Mouse (Mus musculus) heart, postnatal 25 days (tissue): ENCODE measurements at regions not wholly inside any gene's neighbourhood (a gene's known extent, or its start where the extent isn't known, plus 50 kb on each side); places are given as distances from the start of the nearest gene placed in this dataset.
"Not testable (repeated sequence)": the region's sequence is repeated elsewhere in the genome, so short reads cannot be mapped to it uniquely, and the experiment has no call there.

Experiments used
- DNase-seq: peaks from one replicate; pipeline ENCODE4 v3.0.0; 2022; ENCODE audit warnings: low spot score
- intact Hi-C: fragments of 180-260 bp; cut with DNase I; formaldehyde crosslinking; loops from one replicate; pipeline ENCODE4 v1.15.1; 2025

DNA sequence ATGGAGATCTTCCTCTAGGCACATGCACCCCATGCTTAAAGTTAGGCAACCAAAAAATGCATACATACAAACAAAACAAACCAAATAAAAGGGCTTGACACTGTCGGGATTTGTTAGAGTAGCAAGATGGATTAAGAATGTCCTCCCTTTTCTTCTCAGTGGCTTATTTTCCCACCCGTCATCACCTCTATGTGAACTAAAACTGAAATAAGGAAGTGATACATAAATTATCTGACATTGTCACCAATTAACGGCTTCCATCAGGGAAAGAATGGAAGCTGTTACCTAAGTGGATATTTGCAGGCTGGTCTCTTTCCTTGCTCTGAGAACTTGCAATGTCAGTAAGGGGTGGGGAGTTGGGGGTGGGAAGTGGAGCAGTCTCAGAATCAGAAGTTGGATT lies 541.5 kb downstream of the Diaph3 start:
- no peak for DNase-seq
- intact Hi-C loops, result no loop called here

DNA sequence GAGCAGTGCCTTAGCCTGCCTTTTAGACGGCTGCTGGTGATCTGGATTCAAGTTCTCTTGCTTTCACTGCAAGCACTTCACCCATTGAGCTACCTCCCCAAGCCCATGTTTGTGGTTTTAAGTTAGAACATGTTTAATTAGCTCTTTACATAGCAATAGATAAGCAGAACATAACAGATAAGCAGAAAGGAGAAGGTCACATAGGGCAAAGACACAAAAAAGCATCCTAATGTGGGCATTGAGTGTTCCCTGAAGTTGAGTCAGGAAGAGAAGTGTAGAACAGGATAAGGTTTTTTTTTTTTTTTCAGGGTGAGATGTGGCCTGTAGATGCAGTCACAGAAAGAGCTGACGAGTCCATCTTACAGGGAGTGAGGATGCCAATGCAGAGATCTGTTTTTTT lies 552.5 kb downstream of the Diaph3 start:
- DNase-seq, result no peak
- intact Hi-C loops, result no loop called here

DNA sequence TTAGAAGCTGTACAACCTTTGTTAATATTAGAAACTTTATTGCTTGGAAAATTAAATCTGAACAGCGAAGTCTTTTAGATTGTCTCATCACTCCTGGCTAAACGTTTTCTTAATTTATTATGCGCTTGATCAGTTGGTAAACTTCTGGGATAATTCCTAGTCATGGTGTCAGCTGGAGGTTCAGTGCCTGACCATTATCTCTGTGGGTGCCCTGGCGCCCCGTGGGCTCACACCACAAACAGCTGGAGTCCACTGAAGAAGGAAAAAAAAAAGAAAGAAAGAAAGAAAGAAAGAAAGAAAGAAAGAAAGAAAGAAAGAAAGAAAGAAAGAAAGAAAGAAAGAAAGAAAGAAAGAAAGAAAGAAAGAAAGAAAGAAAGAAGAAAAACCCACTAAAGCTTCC lies 555.1 kb downstream of the Diaph3 start:
- DNase-seq, result not testable (repeated sequence)

DNA sequence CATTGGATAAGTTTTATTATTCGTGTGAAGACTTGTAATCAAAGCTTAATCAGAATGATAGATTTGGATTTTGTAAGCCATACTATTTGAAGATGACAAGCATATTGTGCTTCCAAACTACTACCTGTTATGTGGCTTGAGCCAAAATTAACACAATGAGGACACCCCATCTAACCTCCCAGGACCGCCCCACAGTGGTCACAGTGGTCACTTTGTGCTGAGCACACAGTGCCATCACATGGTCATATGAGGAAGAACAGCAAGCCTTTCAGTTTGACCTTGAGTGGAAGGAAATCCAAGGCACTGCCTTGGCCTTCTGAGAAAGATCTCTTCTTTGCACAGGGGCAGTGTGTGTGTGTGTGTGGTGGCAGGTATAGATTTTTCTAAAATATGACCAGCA lies 578.3 kb downstream of the Diaph3 start:
- intact Hi-C loops, result loop anchor here (5.0 kb wide), 1 partner anchor 220 kb away; no protein-coding TSS in a partner anchor
- DNase-seq, result no peak

More for the DNA sequence above, 555.1 kb downstream of the Diaph3 start:
- intact Hi-C loops, result not testable (repeated sequence)

DNA sequence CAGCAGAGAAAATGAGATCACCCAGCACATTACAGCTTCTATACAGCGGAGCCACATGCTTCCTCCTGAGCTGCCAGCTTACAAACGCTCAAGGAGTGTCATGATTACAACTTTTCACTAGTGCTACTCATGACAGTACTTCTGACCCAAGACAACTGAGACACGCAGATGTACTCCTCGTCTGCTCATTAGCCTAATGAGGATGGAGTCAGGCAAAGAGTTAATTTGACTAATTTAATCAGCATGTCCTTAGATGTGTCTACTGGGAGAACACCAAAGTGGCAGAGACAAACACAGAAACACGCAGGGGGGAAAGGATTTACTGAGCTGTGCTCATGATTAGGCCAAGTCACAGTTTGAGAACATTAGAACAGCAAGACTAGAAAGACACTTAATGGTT lies 603.0 kb downstream of the Diaph3 start:
- intact Hi-C loops, result no loop called here

DNA sequence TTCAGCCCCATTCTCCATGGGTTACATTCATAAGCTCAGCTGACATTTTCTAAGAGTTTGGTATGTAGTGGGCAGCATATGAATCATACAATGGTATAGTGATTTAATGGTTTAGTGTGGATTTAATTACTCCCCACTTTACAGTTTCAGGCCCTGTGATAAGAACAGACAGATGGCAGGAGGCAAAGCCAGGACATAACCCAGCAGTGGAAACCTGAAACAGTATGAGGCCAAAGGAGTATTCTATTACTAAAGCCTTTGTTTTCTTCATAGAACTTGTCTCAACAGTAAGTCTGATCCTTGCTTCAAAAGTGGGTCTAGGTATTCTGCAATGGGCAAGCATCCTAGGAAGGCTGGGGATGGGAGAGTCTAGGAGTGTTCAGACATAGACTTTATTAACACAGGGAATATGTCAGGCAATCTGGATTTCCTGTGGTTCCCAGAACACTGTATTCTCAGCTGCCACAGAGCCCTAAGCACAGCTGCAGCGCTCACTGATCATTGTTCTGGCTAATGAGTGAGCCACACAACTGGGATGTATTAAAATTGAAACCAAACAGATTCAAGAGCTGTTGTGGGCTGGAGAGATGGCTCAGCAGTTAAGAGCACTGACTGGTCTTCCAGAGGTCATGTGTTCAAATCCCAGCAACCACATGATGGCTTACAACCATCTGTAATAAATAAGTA lies 604.6 kb downstream of the Diaph3 start:
- intact Hi-C loops, result no loop called here

More for the DNA sequence above, 603.0 kb downstream of the Diaph3 start:
- DNase-seq, result no peak

DNA sequence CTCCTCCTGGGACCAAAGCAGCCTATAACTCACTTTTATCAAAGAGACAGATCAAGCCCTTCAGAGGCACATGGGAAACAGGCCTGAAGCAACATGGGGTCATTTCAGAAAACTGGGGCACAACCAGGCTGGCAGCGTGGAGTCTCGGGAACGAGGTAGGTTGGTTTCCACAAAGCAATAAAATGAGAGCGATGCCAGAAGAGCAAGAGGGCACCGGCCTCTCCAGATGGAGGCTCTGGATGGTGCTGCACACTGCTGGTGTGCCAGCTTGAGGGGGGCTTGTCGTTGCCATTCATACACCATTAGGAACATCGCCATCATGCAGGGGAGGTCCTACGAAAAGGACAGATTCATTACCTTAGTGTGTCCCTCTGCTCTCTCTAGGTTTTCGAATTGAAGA lies 630.6 kb downstream of the Diaph3 start:
- intact Hi-C loops, result no loop called here
- no peak for DNase-seq

More for the DNA sequence above, 604.6 kb downstream of the Diaph3 start:
- DNase-seq, result no peak

DNA sequence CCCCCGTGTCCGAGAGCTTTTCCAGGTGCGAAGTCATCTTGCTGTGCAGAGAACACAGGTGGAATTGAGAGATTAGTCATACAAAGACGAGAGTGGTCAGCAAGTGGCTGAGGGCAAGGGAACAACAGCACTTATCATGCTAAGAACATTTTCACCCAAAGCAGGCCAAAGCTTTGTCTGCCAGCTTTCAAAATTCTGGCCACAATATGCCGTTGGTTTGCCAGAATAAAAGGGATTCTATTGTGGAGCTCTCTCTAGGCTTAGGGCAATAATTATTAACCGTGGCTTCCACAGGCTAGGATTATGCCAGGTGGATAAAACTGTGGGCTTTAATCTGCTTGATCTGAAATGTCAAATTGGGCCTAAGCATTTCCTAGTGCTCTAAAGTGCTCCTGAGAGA lies 631.3 kb downstream of the Diaph3 start:
- intact Hi-C loops, result no loop called here
- no peak for DNase-seq

DNA sequence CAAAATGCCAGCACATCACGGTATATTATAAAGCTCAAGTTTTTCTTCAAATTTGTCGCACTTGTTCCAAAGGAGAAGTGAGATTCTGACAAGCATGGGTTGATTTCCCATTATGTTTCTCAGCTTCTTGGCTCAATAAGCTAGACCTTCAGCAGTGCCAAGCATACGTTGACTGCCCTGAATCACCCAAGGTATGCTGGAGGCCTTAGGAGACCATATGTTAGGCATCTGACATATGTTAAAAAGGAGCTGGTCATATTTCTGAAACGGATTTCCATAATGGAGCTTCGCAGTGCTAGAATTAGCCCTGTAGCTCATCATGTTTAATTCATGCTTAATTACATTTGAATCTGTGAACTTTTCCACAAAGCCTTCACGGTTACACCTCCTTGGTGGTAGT lies 634.7 kb downstream of the Diaph3 start:
- no peak for DNase-seq
- intact Hi-C loops, result no loop called here

DNA sequence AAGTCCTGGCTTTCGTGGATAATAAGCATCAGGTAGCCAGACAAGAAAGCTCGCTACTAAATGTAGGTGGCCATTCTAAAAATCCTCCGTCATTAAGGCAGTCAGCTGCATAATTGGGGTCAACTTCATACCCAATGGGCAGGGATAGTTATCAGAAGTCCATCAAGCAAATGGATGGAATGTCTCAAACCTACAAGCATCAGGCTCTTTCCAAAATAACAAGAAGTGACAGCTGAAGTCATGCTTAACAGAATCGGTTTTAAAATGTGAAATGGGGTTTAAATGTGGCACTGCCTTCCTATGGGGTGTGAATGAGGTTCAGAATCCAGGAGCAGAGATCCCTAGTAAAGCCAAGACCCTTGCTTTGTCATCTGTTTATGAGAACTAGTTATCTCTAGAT lies 650.2 kb downstream of the Diaph3 start:
- no peak for DNase-seq
- intact Hi-C loops, result no loop called here

DNA sequence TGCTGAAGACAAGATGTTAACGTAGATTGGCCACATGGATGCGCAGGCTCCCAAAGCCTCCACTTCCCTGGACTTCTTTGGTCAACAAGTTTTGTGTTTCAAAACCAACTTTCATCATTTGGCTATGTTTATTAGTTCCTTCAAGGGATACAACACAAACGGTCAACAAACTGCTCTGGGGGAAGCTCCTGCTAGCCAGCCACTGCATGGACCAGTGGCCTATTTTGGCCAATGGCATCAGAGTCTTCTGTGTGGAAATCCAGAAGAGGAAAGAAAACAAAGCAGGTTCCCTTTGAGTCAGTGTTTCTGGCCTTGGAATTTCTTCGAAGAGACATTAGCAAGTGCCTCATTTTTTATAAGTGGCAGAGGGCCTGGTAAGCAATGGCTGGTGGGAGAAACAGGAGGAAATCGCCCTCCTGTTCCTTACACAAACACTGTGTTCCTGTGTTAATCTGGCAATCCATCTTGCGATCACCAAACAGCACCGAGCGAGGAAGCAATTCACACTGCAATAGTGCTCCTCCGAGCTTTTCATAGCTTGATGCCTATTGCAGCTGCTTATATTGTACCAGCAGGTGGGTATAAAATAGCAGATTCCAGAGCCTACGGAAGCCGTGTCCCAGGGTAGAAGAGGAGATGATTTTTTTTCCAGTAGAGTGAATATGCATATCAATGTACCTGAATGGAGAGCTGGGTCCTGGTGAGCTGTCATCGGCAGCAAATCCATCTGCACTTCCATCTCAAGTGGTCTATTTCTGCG lies 651.0 kb downstream of the Diaph3 start:
- DNase-seq, result no peak
- intact Hi-C loops, result no loop called here

DNA sequence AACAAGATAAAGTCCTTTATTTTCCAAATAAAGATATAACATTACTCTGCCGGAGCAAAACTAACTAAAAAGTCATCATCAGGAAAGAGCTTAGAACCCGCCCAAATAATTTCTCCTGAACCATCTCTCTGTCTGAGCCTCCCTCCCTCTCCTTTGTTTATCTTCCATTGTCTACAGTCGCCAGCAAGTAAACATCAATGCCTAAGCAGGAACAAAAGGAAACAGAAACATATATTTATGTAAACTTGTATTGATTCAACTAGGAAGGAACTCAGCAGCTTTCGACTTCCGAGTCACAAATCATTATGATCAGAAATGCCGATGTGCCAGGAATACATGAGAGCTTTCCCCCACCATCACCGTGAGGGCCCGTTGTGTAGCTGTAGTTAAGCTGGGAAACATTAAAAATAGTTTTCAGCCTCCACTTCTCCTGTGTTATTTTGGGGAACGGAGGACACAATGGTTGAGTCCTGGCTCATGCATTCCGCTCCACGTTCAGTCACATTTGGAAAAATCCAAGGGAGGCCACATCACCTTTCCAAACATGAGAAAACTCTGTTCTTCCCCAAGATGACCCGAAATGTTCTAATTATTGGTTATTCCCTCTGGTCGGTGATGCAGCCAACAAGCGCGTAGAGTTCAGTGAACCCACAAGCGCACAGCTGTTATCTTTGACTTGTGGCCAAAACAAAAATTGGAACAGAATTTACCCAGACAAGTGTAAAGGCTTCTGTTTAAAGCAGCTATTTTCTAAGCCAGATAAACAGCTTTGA lies 651.8 kb downstream of the Diaph3 start:
- peak; percentile 12 for DNase-seq
- intact Hi-C loops, result no loop called here

DNA sequence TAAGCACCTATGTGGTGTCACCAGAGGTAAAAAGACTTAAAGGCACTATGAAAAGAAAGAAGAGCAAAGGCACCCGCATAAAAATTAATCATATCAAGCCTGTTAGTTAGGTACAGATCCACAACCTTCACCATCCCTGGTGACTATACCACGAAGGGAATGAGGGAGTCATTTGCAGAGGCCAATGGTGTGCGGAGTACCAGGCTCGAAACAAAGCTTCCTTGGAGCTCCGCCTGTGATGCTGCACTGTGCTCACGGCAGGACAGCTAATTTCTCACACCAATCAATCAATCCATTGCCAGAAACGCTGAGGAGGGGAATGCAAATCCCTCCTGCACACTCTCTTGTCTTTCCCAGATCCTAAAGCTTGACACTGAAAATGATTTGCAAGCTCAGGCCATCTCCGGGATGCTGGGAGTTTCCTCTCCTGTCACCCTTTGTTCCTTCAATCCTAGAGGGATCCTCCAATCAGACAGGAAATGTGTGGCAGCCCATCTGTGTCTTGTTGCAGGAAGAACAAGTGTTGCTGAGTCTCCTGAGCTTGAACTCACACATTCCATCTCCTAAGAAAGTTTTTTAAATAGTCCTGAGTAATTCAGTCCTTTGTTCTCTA lies 653.6 kb downstream of the Diaph3 start:
- intact Hi-C loops, result no loop called here
- DNase-seq, result no peak

DNA sequence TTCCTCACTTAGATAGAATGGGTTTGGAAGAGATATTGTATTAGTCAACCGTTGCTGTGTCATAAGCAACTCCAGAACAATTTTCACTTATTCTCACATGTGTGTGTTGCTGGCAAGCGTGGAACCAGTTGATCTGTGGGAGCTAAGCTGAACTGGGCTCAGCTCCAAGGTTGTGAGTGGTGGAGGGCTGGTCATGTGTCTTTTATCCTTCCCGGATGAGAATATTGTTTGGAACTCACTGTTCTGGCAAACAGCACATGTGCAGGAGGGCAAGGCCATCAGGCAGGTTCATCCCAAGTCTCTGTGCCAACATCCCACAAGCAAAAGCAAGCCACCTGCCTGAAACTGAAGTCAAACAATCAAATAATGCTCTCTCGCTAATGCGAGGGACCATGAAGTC lies 656.8 kb downstream of the Diaph3 start:
- intact Hi-C loops, result no loop called here
- DNase-seq, result no peak

DNA sequence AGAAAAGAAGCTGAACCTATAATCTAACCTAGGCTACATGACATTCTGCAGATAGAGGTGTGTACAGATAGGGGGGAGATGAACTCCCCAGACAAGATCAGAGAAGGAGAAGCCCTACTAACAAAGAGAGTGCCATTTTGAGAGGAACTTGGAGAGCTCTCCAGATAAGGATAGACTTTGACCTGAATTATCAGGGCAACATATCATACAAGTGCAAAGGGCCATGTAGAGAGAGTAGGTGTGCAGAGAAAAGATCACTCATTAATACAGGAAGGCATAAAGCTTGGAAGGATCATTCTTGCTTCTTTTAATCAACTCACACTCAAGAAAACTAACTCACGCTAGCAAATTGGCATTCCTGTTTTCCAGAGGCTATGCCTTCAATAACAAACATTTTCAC lies 667.4 kb downstream of the Diaph3 start:
- DNase-seq, result no peak
- intact Hi-C loops, result no loop called here

DNA sequence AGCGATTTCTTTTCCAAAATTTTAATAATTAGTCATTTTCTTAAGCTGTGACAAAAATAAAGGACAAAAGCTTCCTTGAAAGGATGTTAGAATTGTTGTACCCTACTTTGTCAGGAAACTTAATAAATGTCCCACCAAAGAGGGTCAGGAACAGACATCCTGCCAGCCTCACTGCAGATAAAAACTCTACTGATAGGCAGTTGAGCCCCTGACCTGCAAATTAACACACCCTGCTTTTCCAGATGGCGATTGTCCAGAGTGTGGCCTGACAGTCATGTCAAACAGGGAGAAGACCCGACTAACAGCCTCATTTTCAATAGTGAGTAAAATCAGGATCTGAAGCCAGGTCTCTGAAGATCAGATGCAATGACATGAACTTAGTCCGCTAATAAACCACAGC lies 670.6 kb downstream of the Diaph3 start:
- DNase-seq, result no peak
- intact Hi-C loops, result no loop called here

DNA sequence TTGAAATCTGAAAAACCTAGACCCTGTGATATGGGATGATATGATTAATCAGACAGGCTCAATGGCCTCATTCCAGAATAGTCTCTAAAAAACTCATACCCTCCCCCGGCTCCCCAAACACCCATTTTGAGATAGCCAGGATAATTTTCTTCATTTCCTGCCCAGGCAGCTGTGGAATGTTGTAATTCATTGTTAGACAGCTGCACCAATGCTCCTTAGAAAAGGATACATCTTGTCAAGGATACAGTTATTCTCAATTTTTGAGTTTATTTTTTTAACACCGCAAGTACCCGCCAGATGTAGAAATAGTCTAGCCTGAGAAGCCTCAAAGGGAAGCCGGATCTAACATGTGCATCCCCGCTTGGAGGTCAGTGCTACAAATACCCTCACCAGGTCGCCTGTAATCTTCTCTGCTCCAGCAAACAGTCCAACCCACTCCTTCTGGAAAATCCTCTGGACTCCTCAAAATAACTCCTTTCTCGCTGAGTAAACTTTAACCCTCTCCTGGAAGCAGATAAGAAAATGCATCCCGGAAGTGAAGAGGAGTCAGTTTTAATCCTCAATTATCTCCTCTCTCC lies 673.1 kb downstream of the Diaph3 start:
- intact Hi-C loops, result no loop called here
- no peak for DNase-seq

DNA sequence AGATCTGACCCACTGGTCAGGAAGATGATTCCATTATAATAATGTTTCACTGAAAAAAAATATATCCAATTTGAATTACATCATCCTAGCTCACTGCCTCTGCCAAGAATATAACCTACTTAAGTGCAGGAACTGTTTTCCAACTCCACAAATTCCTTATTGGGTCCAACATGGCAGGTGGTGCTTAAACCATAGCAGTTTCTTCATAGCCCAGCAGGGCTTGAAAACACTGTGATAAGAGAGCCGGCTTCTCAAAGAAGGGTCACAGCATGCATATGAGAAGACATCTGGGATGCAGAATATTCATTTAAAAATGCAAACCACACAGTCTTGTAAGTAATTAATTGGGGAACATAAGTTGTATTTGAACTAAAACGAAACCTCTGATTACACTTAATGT lies 677.6 kb downstream of the Diaph3 start:
- DNase-seq, result no peak
- intact Hi-C loops, result no loop called here

DNA sequence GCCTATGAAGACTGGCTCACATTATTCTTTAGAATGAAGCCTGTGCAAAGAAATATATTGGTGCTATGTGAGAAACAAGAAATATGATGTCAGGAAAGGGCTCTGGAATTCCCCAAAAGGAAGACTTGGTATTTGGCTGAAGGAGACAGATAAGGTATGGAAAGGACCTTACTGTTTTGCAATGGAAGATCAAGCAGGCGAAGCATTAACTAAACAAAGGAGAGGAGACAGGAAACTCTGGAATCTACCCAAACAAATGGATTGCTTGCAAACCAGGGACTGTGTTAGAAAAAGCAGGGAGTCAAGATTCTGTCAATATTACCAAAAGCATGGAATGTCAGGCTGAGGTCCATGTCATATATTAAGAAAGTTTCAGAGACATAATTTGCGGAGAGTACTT lies 687.9 kb downstream of the Diaph3 start:
- no peak for DNase-seq
- intact Hi-C loops, result no loop called here

DNA sequence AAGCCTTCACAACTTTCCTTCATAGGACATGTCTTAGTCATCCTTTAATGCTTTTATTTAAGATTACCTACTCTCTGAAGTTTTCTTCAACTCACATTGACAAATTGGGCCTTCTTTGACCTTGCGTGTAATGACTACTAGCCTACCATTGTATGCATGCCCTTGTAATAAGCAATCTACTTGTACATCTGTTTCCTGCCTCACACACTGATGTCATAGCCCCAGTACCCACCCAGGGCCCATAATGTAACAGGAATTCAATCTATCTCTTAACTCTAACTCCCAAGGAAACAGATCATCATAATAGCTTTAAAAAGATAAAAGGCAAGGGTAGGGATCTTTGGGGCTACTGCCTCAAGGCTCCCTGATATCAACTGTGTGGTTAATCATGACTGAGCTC lies 690.4 kb downstream of the Diaph3 start:
- intact Hi-C loops, result no loop called here
- no peak for DNase-seq
